Mouse (Mus musculus) kidney, adult 18-20 months (tissue): ENCODE measurements at regions not wholly inside any gene's neighbourhood (a gene's known extent, or its start where the extent isn't known, plus 50 kb on each side); places are given as distances from the start of the nearest gene placed in this dataset.

ENCODE experiments used
- DNase-seq: peaks from one replicate; pipeline ENCODE4 v3.0.0; 2021

DNA sequence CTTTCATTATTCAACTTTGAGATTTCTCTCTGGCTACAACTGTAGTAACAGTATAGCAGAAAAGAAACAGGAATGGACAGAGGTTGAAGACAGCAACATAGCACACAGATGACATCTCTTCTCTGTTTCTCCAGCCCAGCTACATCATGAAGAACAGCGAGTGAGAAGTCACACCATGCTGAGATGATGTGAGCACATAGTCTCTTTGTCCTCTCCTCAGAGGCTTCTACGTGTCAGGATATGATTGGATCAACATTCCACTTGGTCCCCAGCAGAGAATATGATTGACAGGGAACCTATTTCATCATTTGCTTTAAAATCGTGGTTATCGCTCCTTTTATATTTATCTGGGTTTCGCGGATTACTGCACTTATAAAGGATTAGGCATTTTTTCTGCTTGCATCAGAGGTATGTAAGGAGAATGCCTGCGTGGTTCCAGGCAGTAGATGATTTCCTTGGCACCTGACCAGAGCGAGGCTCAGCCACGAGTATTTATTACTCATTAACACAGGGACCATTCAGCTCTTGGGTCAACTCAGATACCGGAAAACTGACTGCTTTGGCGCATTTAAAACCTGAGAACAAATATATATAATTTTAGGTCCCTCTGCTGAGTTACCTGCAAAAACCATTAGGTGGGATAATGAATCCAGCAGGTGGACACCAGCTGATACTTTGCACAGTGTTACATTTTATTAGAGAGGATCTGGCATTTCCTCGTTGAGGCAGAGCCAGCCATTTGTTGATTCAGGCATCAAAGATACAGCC lies 237.9 kb upstream of the Gm5148 start:
- peak; percentile 80 for DNase-seq

DNA sequence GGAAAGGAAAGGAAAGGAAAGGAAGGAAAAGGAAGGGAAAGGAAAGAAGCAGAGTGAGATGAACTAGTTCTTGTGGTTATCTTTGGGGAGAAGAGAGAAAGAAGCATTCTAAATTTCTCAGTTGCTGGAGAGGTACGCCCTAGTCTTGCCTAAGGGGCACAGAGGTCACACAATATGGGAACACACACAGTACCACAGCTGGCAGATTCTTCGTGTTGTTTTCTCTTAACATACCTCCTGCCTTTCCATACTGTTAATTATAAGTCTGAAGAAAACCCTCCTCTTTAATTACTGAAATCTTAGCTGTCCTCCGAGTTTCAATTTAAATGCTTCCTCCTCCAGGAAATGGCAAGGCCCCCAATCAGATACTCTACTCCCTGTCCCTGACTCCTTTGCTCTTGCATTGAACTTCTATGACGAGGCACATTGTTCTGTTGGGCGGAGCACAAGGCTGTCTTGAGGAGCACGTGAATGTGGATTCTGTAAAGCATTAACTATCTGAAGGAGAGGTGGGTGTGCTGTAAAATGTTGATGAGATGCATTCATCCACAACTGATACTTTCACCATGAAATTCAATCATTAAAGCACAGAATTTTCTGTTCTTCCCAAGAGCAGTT lies 234.2 kb upstream of the Gm5148 start:
- no peak for DNase-seq

DNA sequence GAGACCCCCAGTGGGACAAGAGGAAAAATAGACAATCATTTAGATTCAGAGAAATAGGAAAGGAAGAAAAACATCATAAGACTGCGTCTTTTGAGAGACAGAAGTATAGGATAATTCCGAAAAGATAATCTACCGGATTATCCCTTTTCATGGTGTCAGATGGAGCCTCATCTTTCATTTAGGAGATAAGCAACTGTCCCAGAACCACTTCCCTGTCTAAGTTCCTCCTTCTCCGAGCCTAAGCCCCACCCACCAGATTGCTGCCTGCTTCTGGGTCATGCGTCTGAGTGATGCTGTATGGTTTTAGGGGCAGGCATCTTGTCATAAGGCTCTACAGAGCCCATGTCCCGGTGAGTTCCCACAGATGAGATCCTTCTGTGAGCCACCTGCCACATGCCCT lies 232.3 kb upstream of the Gm5148 start:
- no peak for DNase-seq

DNA sequence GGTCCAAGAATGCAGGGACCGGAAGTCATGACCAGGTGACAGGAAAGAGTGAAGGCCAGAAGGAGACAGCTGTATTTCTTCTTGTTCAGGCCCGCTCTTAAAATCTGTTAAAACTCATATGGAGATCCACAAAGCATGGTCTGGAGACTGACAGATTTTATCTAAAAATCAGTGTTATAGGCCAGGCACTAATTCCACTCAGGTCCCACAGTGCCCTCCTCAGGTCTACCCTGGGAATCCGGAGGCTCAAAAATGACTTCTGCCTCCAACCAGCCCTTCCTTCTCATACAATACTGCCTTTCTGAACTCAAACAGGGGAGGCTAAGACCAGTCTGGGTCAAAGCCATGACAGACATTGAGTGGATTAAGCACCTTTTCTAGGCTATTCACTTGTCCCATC lies 228.6 kb upstream of the Gm5148 start:
- DNase-seq = peak; percentile 65

DNA sequence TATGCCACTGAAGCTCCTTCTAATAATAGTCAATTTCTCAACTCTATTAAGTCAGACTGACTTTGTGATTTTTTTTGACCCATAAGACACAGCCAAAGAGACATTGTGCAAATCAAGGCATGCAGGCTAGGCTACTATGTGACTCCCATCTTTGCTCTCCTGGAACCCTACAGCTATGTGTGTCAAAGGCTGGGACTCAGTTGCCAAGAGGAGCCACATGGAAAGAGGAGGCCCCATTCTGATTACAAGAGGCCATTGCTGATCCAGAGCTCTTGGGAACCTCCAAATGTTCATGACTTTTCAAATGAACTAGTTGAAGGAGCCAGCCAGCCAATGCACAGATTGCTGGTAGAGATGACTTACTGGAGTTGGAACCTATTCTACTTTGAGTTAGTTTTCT lies 228.0 kb upstream of the Gm5148 start:
- no peak for DNase-seq

DNA sequence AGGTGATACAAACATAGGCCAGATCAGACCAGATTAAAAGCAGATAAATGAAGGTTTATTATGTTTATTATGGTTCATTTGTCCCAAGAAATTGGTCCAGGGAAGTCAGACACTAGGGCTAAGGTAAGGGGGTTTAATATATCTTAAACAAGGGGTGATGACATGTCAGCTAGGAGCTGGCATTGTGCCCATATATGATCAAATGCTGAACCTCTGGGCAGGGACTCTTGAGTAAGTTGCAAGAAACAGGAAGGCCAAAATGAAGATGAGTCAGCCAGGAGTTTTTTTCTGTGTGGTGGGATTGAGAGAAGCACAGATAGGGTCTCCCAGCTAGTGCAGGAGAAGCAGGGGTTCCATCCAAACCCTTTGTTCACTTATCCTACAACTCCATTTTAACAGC lies 219.4 kb upstream of the Gm5148 start:
- no peak for DNase-seq

DNA sequence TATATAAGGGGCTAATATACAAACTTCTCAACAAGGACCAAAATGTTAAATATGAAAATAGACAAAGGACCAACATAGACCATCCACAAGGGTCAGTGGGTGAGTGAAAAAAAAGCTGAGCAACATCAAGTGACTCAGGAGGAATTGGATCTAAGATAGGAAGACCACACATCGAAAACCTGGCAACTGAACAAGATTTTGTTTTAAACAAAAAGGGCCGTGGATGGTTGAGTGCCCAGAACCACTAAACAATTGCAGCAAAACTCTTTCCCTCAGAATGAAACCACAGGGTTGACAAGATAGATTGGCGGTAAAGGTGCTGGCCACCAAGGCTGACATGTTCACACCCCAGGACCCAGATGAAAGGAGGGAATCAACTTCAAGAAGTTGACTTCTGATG lies 215.7 kb upstream of the Gm5148 start:
- no peak for DNase-seq

DNA sequence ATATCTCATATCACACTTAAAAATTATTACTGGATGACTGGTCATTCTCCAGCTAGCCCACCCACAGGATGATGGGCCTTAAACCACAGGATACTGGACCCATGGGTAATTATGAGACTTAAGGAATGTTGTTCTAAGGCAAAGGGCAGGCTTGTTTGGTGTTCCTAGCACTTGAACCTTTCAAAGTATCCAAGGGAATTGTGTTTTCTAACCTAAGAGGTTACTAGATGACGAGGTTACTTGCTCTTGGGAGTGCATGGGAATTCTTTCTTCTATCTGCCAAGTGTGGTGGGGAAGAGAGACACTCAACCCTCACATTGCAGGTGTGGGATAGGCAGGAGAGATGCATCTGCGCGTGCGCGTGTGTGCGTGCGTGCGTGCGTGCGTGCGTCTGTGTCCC lies 214.6 kb upstream of the Gm5148 start:
- DNase-seq = no peak

DNA sequence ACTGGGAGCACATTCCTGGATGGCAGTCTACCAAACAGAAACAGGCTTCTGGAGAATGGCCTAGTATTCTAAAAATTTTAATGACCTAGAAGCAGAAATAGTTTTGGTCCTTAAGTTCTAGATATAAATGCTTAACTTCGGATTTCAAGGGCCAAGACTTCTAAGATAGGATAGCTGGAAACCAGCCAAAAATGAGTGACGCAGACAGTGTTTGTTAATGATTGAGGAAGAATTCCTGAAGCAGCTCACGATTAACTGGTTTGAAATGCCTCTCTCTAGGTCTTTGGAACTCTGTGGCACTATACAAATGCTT lies 213.9 kb upstream of the Gm5148 start:
- no peak for DNase-seq

DNA sequence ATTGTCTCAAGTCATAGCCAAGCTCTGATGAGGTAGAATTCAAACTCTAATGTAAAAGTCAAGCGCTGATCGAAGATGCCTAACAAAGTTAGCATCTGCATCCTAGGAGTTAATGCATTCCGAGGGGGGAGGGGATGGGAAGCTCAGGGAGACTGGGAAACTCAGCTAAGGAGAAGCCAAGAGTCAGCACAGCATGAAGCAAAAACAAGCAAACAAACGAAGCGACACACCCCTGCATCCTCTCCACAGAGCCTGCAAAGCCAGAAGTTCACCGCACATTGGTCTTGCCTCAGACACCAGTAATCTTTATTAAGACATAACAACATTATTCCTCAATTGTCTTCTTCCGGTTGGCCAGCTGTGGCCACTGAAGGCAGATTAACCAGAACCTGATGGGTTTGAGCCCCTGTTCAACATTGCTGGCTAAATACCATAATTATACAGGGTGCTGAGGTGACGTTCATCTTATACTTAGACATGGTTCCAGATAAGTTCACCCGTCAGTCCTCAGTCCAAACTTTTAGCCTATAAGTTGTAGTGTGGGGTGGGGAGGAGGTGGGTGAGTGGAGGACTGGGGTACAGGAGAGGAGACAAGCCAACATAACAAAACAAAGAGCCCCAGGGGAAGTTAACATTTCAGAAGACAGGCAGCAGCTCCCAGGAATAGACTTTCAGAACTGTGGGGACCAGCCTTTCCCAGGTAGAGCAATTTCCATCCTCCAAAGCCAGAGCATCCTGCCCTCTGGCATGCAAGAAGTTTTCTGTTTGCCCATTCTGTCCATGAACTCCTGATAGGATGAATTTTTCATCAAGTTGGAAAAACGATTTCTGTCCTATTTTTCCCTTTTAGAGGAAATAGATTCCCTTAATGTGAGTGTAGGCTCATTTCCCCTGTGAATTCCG lies 213.3 kb upstream of the Gm5148 start:
- peak; percentile 45 for DNase-seq

DNA sequence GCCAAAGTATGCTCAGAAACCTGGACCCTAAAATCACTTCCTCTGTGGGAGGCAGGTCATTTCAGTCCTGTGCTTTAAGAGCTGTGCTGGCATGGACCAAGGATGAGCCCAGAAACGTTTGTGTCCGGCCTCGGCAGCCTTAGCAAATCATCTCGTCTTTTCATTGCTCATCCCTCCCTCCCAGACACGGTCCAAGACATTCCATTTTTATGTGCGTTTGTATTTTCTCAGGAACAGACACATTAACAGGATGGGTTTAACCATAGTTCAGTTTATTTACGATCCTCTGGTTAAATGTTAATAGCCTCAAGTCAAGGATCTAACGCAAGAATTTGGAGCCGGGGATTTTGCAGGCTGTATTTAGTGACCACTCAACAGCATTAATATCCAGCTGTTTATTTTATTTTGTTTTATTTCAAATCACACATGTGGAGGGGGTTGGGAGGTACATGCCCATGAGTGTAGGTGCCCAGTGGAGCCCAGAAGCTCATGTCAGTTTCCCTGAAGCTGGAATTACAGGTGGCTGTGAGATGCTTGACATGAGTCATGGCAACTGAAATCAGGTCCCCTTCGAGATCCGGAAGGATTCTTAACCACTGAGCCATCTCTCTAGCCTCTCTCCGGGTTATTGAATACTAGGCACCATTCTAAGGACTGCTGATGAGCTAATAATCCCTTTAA lies 212.1 kb upstream of the Gm5148 start:
- DNase-seq = peak; percentile 57

DNA sequence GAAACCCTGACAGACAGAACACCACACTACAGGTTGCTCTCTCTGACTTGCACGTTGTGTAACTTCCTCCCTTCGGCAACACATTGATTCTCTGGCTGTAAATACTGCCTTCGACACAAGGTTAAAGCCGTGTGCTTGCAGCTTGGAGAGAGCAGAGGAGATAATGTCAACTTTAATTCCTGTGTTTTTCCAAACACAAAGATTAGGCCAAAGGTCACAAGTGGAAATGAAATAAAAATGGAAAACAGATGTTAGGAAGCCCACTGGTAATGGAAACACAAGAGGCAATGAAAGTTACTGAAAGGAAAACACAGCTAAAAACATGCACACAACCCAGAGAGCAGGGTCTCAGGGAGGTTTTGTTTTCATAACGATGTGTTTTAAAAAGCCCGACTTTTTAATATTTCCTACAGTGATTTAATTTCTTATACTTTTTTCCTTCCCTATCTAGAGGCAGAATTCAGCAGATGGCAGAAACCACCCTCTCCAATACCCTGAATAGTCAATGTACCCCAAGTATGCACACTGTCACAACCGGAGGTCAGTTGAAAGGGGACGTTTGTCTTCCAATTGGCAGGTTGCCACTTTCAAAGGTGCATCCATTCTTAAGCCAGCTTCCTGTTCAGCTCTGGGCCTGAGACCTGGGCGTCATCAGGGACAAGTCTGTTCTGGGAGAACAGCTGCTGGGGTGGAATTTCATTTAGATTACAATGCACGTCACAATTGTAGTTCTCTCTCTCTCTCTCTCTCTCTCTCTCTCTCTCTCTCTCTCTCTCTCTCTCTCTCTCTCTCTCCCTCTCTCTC lies 210.8 kb upstream of the Gm5148 start:
- DNase-seq = peak; percentile 46

DNA sequence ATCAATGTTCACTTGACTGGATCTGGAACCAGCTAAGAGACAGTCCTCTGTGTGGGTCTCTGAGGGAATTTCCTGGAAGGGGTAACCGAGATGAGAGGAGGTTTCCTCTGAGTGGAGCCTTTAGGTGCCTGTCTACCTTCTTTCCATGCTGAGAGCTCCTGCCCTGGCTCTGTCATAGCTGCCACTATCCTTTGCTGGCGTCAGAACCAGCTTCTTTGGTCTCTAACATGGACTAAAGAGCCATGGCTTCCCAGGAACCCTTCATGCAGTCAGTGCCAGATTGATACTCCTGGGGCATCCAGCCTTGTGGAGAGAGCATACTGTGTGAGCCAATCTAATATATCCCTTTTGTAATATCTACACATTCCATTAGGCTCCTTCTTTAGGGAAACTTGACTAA lies 209.9 kb upstream of the Gm5148 start:
- no peak for DNase-seq

DNA sequence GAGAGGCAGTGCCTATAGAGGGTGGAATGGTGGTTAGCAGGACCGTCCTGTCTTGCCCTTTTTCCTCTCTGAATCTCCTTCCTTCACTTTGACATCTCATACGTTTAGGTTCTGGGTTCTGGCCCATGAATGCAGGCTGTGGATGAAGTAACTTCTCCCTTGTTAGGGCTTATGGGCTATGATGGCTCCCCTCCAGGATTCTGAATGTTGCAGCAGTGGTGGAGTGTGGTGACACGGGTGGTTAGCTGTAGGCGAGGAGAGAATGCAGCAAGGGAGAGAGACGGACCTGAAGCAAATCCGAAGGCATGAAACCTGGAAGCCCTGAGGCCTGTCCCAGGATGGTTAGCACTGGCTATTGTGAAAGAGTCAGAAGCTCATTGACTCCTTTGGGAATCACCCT lies 204.4 kb upstream of the Gm5148 start:
- no peak for DNase-seq

DNA sequence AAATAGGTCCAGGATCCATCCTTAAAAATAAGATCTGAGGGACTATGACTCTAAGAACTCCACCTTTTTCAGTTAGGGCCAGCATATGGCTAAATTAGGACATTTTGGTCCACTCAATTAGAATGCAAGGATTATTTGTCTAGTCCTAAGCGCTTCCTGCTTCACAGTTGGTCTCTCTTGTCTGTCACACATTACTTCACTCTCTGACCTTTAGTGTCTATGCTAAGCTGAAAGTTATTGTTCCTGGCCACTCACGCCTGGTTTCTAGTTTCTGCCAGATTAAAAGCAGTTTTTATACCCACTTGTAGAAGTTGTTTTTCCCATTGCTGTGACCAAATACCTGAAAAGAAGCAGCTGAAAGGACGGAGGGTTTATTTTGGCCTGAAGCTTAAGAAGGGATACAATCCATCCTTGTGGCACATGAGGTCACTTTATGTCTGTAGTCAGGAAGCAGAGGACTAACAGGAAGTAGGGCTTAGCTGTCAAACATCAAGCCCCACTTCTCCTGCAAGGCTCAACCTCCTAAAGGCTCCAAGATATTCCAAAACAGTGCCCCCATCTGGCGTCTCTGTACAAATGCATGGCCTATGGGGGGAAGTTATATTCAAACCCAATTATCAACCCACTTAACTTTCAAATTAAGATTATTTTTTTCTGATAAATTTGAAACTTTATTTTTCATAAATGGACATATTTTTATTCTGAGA lies 195.3 kb upstream of the Gm5148 start:
- no peak for DNase-seq

DNA sequence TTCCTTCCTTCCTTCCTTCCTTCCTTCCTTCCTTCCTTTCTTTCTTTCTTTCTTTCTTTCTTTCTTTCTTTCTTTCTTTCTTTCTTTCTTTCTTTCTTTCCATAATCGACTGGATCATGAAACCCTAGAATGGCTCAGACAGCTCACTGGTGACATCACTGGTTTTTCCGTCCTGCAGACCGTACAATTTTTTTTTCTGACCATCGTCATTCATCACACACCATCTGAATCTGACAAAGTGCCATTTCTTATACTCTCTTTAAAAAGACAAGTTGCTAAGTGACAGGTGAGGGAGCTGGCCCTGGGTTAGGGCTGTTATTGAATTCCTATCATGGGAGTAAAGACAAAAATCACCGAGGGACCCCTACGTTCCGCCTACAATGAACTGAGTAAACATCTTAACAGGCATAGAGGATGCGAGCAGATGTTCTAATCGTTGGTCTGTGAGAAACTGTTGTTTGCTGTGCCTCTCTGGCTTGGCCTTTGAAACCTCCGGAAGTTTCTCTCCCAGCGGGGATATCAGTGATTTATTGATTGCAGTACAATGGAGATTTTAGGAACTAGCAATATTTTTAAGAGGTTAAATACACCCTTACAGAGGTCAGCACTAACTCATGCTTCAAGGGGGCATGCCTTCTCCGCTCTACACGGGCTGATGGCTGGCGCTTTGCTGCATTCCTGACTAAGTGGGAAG lies 192.6 kb upstream of the Gm5148 start:
- DNase-seq = peak; percentile 51

DNA sequence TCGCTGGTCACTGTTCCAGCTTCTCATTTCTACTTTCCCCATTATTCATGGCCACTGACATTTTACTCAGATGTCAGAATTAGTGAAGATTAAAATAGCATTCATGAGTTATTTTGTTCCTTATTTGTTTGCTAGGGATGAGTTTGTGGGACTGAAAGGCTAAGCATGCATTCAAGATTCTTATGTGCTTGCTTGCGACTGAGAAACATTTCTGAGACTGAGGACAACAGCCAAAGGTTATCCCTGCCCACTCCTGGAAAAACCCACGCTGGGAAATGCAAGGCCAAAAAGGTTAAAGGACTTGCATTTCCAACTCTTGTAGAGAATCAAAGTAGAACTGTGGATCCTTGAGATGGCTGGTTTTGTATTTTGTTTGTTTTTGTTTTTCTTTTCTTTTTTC lies 192.0 kb upstream of the Gm5148 start:
- DNase-seq = no peak

DNA sequence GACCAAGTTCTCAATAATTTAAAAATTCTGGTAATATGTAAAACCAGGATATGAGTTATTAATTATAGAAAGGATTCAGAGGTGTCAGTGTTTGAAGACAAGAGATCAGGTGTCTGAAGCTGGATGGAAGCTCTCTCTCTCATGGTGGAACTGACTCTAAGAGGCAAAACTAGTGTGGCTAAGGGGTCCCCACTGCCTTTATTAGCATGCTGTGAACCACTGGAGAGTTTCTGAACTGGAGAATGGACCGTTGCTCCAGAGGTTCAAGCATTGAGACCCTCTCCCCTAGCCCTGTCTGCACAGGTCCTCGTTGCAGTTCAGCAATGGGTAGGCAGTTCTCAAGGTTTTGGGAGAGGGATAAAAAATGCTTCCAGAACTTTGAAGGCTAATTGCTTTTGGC lies 191.4 kb upstream of the Gm5148 start:
- DNase-seq = no peak

DNA sequence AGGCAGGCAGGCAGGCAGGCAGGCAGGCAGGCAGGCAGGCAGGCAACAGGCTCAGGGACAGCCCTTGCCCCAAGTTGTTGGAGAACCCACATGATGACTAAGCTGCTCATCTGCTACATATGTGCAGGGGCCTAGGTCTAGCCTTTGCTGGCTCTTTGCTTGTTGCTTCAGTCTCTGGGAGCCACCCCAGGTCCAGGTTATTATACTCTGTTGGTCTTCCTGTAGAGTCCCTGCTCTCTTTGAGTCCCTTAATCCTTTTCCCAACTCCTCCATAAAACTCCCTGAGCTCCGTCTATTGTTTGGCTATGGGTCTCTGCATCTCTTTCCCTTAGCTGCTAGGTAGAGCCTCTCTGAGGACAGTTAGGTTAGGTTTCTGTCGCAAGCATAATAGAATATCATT lies 189.8 kb upstream of the Gm5148 start:
- DNase-seq = no peak

DNA sequence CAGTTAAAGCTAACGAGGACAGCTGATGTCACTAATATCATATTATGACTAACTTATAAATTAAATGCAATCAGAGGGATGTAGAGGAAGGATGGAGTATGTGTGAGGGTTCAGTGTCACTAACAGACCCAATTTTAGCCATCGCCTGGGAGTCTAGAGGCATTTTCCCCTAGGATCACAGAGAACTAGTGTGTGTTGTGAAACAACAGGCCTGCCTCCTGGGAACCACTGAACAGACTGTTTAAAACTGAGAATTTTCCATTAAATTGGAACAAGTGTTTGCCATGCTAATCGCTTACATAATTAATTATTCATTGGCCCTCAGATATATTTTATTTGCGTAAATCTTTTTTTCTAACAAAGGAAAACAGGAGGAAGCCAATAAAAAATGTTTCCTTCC lies 185.5 kb upstream of the Gm5148 start:
- DNase-seq = no peak

DNA sequence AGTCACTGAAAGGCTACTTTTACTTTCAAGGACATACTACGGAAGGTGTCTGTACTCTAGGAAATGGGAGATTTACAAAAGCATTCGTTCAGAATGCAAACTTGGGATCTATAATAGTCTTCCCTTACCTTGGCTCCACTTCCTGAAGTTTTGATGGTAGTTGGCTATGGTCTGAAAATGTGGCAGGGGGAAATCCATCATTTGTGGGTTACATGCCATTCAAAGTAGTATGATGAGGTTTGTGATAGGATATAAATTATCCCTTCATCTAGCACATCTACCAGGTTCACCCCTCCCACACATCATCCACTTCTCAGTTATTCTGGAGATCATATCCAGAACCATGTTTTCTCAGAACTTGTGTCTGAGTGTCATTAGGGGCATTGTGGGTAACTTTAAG lies 184.7 kb upstream of the Gm5148 start:
- DNase-seq = no peak
